Mouse (Mus musculus): ENCODE measurements around the gene Eepd1.

GRCm38 (mm10) chr9:25521825-25522224 lies 40.5 kb downstream of the Eepd1 start:
- TF ChIP-seq CTCF (IDR thresholded peaks at IDR 0.05; ENCODE audit: control insufficient read depth, insufficient read depth, low read length) (no peak), POLR2A (IDR thresholded peaks at IDR 0.05; ENCODE audit: borderline replicate concordance, control insufficient read depth, low read depth, low read length) (no peak)

Measured in bone marrow, adult 2 months (tissue).